Mouse (Mus musculus): Measurements from ENCODE around the gene Hyou1. TPM values are rescaled to one million over a fixed set of nuclear protein-coding genes. Genes with fewer than 3 reads are reported as not detected.
A peak's percentile ranks its signal among the peaks of the same experiment; 100 is the strongest.
"Not testable (repeated sequence)": the region's sequence is repeated elsewhere in the genome, so short reads cannot be mapped to it uniquely, and the experiment has no call there.

Hyou1 gene
- total RNA-seq (2021) = 100 to 1,000 TPM; 182 to 214 TPM
- long read RNA-seq, experiment 1, full-length matches to known transcripts = 110 of 142 reads
- long read RNA-seq, experiment 1, partial matches to known transcripts = 11 of 142 reads
- long read RNA-seq, experiment 1, other reads (novel, unspliced or antisense) = 21 of 142 reads
- long read RNA-seq, experiment 2, full-length matches to known transcripts = 113 of 184 reads
- long read RNA-seq, experiment 2, partial matches to known transcripts = 51 of 184 reads
- long read RNA-seq, experiment 2, other reads (novel, unspliced or antisense) = 20 of 184 reads

DNA sequence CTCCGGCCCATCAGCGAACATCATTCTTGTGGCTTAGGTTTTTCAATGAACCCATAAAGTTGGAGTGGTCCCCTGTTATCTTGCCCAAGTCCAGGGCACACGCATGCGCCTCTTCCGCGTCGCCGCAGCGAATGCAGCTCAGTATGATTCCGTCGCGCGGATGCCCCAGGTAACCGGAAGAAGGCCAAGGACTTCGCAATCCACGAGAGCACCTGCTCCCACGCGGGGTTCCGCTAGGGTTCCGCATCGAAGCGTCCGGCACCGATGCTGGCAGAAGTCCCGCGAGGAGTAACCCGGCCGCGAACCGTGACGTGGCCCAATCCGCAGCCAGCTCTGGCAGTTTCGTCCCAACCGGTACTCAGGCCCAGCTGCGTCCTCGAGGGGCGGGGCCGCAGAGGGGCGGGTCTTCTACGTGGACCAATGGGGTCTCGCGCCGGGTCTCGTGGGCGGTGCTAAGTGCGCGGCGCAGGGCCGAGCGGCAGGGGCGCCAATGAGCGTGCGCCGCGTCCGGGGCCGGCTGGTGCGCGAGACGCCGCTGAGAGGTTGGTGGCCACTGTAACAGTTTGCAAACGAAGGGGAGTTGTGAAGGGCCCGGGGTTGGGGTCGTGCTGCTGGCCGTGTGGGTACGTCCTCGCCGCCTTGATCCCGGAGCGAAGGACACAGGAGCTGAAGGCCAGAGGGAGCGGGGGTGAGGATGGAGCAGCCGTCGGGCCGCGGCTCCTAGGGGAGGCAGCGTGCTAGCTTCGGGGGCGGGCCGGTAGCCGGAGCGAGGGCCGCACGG is at the start of gene Hyou1:
TSS of gene Hyou1 (plus strand) at position 437 of the 781 bp plus-strand sequence.
- peak; percentile 99 for DNase-seq (ENCODE audit: low spot score in 2 of 2)

DNA sequence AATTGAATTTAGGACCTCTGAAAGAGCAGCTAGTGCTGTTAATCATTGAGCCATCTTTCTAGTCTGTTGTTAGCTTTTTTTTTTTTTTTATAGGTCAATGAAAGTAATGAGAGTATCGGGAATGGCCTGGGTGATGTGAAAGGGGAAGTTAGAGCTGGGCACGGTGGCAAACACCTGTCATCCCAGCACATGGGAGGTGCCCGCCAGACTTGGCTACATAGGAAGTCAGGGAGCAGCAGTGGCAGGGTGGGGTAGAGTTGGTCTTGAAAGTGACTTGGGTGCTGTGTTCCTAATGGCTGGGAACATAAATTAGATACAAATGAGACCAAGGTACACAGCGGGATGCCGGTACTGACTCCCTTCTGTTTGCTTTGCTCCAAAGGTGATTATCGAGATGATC is 48.6 kb upstream of the Hyou1 start:
- no peak for DNase-seq (ENCODE audit: low spot score in 2 of 2)

DNA sequence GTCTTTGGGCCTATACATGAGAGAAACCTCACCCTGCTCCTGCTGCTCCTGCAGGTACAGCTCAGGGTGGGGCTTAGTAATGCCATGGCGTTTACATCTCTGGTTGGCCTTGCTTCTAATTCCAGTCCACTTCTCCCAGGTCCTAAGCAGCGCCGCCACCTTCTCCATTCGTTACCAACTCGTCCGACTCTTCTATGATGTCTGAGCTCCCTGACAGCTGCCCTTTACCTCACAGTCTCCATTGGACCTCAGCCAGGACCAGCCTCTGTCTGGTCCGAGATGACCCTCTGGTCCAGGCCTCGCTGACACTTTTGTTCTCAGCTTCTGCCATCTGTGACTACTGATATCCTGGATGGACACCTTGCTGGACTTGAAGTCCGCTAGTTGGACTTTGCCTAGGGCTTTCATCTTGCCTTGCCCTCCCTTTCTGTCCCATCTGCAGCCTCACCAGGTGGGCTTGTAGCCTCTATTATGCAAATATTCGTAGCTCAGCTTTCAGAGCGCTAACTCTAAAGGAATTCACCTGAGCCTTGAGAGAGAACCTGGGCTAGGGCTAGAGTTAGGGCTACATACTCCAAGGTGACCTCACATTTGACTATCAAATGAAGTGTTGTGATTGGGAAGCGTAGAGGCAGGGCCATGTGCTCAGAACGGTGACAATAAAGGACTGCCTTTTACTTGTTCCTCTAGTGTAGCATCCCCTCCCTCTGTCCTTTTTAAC is 46.2 kb upstream of the Hyou1 start:
- no peak for DNase-seq (ENCODE audit: low spot score in 2 of 2)

DNA sequence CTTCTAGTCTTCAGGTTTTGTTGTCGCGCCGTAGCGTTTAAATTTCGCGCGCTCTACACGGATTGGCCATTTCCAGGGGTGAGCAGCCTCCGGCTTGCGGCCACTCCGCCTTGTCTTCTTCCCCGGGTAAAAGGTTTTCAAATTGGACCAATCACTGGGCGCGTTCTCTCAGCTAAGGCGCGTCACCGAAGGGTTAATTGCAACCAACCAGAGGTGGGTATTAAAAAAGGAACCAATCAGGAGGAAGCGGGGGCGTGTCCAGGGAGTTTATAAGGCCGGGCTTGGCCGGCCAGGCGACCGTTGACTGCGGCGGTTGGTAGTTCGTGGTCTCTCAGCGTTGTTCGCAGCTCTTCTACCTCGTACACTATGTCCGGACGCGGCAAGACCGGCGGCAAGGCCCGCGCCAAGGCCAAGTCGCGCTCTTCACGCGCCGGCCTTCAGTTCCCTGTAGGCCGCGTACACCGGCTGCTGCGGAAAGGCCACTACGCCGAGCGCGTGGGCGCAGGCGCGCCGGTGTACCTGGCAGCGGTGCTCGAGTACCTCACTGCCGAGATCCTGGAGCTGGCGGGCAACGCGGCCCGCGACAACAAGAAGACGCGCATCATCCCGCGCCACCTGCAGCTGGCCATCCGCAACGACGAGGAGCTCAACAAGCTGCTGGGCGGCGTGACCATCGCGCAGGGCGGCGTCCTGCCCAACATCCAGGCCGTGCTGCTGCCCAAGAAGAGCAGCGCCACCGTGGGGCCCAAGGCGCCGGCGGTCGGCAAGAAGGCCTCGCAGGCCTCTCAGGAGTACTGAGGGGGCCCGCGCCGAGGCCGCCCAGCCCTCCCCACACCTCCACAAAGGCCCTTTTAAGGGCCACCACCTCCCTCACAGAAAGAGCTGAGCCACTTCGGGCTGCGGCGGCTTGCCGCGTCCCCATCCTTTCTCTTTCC is 44.6 kb upstream of the Hyou1 start, which contains the start of gene H2afx:
TSS of gene H2afx (plus strand) at position 299 of the 935 bp plus-strand sequence.
- DNase-seq (ENCODE audit: low spot score in 2 of 2) = peak; percentile 96 to 99

DNA sequence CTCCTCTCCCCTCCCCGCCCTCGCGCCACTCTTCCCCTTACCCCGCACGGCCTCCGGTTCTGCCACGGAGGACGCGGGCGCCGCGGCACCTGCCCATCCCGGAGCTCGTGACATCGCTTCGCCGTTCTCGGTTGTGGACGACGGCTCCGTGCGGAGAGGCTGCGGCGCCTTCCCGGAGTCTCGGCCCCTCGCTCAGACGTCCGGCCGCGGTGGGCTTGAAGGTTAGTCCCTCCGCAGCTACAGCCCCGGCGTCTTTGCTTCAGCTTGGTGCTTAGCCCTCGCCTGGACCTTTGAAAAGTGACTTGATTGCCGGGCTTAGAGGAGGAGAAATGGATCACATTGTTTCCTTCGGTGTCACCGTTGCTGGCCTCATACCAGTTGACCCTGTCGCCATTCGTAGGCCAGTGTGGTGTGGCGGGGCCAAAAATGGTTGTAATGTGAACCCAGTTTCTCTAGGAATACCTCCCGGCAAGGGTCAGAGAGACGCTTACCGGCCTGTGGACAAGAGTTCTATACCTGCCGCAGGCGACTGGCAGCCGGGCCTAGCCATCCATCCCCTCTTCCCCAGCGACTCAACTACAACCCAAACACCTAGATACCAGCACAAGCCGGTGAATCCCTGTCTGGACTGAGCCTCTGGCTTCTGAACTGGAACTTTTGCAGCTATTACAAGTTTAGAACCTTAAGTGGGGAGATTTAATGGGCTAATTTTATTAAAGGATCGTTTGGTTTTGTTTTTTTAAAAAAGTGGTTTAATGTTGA is 43.8 kb upstream of the Hyou1 start:
- DNase-seq (ENCODE audit: low spot score in 2 of 2) = peak in 1 of 2 experiments; percentile 48

DNA sequence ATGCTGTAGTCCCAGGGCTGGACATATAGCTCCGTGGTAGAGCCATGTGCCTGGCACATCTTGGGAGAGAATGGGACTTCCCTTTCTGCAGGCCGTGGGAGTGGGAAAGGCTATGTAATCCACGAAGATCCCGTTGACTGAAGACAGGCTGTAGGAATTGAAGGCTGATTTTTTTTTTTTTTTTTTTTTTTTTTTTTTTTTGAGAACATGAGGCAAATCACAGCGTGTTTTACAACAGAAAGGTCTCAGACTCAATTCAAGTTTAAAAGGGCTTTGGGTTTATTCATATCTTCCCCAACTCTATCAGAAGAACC is 43.2 kb upstream of the Hyou1 start:
- DNase-seq (ENCODE audit: low spot score in 2 of 2) = no peak

DNA sequence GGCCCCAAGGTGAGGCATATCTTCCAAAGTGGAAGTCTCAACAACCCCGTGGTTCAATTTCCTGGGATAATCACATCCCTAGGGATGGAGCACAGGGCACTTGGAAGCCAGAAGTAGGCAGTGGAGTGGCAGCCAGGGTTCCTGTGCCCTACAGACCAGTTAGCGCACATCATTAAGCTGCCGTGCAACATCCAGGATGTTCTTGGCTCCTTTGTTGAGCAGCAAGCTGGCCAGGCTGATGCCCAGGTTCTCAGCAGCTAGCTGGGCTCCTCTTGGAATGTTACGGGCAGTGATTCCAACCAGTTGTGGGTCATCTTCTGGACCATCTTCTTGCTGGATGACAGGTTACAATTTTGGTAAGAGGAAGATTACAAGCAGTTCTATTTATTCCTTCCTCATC is 42.8 kb upstream of the Hyou1 start:
- DNase-seq (ENCODE audit: low spot score in 2 of 2) = not testable (repeated sequence)

DNA sequence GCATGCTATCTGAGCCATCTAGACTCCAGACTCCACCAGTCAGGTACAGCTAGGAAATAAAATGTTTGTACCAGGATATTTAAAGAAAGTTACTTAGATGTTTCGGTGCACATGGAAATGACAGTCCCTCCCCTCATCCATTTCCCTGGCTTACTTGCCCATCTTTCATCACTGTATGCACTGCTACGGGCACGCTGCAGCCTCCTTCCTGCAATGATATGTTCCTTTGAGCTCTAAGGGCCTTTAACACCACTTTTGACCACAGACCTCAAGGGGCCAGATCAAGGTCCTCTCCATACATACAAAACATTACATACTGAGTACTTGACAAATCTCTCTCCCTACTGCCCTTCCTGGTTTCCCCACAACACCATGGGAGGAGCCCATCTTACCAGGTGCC is 42.3 kb upstream of the Hyou1 start:
- DNase-seq (ENCODE audit: low spot score in 2 of 2) = no peak

DNA sequence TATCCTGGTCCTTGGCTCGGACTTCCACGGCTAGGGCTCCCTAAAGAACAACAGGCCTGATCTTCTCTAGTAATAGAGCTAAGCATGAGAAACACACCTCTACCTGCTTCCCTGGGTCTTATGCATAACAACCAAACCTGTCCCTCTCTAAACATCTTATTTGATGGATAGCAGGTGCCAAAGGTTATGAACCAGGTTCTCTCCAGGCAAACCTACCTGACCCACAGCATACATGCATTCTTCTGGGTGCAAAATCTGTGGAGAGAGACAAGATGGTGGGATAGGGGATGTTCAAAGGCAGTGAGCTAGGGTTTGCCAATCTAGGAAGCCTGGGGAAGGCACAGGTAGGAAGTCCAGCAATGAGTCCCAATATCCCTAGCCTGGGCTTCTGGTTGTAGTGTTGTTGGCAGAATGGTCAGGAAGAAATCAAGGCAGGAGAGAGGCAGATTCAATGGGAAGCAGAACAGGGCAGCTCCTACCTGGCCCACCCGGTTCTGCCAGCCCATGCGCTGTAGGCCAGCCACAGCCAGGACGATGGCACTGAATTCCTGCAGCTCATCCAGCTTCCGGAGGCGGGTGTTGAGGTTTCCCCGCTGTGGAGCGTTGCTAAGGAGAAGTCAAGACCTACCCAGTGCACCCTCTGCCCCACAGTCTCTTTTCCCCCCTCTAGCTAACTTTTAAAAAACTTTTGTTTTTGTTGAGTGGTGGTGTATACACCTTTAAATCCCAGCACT is 41.7 kb upstream of the Hyou1 start:
- DNase-seq (ENCODE audit: low spot score in 2 of 2) = no peak

DNA sequence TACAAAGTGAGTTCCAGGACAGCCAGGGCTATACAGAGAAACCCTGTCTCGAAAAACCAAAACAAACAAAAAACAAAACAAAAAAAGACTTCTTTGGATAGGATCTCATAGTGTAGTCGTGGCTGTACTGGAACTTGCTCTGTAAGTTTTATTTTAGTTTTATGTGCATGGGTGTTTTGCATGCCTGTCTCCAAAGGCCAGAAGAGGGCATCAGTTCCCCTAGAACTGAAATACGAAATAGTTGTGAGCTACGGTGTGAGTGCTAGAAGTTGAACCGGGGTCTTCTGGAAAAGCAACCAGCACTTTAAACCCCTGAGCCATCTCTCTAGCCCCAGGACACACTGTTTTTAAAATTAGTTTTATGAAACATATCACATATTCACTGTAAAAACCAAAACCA is 40.7 kb upstream of the Hyou1 start:
- DNase-seq (ENCODE audit: low spot score in 2 of 2) = no peak

DNA sequence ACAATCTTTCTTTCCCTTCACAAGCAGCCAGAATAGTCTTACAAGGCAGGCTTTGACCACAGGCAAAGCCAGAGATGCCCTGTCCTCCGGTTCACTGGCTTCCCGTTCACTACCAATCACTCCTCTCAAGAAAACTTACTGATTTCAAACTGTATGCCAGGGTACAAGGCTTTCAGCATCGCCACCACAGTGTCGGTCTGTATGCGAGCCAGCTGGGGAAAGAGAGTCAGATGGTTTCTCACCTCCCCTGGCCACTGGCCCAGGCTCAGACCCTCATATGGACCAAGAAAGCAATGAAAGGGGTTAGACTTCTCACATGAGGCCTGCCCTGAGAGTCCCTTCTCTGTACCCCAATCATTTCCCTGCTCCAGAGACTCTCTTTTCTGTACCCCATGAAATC is 37.8 kb upstream of the Hyou1 start:
- DNase-seq (ENCODE audit: low spot score in 2 of 2) = no peak

DNA sequence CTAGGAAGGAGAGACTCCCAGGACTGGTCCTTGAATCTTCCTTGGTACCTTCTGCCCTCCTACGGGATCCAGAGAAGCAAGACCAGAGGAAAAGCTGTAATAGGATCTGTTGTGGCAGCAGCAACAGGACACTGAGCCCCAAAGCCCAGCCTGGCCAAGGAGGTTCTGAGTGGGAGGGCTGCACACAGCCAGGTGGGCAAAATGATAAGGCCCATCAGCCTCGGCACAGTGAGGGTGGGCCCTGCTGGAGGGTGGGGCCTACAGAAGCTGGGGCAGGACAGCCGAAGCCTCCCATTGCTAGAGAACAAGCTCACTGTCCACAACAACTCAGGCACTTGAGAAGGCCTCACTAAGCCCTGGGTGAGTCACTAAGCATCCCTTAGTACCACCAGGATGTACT is 37.1 kb upstream of the Hyou1 start:
- no peak for DNase-seq (ENCODE audit: low spot score in 2 of 2)

DNA sequence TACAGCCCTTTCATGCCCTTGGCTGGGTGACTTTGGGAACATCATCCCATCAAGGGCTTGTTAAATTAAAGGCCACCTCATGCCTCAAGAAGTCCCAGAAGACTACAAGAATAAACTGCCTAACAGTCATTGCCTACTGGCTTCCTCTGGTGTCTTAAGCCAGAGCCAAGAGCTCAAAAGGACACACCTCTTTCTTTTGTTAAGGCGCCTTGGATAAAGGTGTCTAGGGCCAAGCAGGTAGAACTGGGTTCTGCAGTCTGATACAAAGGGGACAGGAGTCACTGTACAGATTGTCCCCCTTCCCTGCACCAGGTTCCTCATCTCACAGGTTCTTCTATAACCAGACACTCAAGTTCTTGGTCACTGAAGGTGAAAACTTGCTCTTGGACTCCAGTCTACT is 36.7 kb upstream of the Hyou1 start:
- DNase-seq (ENCODE audit: low spot score in 2 of 2) = no peak

DNA sequence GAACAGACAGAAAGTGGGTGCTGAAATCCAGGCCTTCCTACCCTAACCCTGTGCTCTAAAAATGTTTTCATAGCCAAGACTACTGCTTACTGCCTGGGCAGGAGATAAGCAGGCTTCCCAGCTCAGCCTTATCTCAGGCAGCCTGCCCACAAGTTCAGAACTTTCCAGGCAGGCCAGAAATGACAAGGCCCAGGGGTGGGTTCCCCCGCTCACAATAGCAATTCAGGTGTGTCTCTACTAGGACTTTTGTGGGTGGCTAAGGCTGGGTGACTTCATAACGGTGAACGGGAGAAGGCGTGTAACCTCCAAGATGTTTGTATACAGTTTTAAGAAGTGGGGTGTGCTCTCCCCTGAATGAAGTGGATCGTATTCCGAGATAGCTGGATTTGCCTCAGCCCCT is 36.0 kb upstream of the Hyou1 start:
- no peak for DNase-seq (ENCODE audit: low spot score in 2 of 2)

DNA sequence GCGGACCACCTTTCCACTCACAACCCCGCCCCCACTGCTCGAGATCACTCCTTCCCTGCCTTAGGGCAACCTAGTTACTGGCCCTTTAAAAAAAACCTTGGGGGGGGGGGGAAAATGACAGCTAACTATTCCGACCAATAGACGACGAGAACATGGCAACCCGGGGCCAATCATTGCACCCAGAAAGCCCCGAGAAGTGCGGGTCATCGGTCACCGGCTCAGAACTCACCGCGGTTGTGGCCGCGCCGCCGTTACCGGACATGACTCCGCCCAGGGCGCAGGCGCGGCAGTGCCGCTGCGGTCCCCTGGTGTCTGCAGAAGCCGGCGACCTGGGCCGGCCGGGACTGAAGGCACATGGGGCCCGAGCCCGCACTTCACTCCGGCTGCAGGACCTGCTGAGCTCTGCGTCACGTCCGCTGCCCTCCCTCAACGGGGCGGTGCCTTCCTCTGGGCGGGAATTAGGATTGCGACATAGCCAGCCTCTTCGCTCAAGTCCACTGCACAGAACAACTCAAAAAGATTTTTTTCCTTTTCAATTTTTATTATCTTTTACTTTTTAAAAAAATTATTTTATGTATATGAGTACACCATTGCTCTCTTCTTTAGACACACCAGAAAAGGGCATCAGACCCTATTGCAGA is 35.4 kb upstream of the Hyou1 start, which contains the start of gene Hmbs:
TSS of gene Hmbs (minus strand) at position 448 of the 641 bp plus-strand sequence.
- DNase-seq (ENCODE audit: low spot score in 2 of 2) = peak; percentile 87 to 88

DNA sequence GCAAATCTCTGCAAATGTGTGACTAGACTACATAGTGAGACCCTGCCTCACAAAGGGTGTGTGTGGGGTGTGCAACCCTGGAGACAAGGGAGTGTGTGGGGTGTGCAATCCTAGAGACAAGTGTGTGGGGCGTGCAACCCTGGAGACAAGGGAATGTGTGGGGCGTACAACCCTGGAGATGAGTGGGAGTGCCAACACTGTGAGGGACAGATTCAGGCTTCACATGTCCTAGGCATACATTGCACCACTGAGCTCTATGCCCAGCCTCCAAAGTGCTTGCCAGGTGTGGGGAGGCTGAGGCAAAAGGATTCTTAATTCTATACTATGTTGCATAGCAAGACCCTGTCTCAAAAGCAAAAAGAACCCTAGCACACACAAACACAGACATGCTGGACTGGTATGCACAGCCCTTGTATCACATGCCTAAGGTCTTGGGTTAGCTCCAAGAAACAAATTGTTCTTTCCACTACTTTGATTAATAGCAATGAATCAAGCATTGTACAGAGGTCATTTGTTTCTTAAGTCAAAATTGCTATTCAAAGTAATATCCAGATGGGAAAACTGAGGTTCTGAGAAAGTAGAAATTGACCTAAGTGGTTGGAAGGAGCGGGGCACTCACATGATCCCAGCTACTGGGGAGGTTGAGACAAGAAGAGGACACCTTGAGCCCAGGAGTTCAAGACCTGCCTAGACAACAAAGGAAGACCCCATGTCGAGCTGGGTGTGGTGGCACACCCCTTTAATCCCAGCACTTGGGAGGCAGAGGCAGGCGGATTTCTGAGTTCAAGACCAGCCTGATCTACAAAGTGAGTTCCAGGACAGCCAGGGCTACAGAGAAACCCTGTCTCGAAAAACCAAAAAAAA is 33.5 kb upstream of the Hyou1 start:
- DNase-seq (ENCODE audit: low spot score in 2 of 2) = no peak

DNA sequence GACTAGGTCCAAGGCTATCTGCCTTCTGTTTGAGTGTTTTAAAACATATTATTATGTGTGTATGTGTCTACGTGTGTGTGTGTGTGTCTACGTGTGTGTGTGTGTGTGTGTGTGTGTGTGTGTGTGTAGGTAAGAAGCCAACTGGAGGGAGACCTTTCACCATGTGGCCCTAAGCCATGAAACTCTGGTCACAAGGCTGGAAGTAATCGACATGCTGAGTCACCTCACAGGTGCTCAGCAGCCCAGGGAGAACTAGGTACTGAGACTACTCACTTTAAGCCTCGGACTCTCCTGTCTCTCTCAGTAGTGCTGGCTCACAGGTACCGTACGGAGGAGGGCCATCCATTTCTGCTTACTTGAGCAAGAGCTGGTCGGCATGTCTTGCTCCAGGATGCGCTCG is 32.1 kb upstream of the Hyou1 start:
- no peak for DNase-seq (ENCODE audit: low spot score in 2 of 2)

DNA sequence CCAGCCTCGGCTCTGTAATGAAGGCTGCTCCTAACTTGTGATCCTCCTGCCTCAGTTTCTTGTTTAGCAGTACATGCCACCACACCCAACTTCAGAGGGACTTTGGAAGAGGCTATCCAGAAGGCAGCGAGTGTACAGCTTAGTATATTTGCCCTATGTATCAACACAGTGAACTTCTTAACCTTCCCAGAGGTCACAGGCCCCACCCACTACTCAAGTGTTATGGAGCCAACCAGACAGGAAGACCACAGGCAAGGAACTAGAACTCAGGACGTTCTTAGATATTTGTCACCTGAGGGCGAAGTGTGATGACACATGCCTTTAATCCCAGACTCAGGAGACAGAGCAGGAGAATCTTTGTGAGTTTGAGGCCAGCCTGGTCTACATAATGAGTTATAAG is 31.7 kb upstream of the Hyou1 start:
- DNase-seq (ENCODE audit: low spot score in 2 of 2) = no peak
